Mouse (Mus musculus): ENCODE results near the gene Itk. TPM values are rescaled to one million over a fixed set of nuclear protein-coding genes. Genes with fewer than 3 reads are reported as not detected.

The Itk gene
- polyA plus RNA-seq, 1 experiment from 2014 or later: 0.05 TPM

- H3K27ac ChIP-seq (replicated peaks): no peak overlapping the region
- H3K9me3 ChIP-seq: no peaks in the 10 kb centered on the region
- H3K4me1 ChIP-seq: peaks cover 6% of the 10 kb centered on the region
- no peaks in the 10 kb centered on the region for H3K36me3 ChIP-seq (replicated peaks)
- H3K27me3 ChIP-seq (replicated peaks; ENCODE audit: low read depth, poor library complexity, severe bottlenecking): peaks cover 16% of the 10 kb centered on the region; the same call in 1 of the 2 replicates
- 88% methylated on average over 16 of the region's 16 CpGs for WGBS
- no peak overlapping the region for H3K4me3 ChIP-seq
- no peak for DNase-seq (ENCODE audit: low spot score)
Measured at GRCm38 (mm10) chr11:46404986-46405385, 15.7 kb upstream of the Itk start.

GRCm38 (mm10) chr11:46401555-46401954 is 12.2 kb upstream of the Itk start:
- Histone ChIP-seq H3K4me3 (no peak overlapping the region), H3K27ac (replicated peaks) (no peak overlapping the region), H3K4me1 (peaks cover 7% of the 10 kb centered on the region), H3K9me3 (no peaks in the 10 kb centered on the region), H3K36me3 (replicated peaks) (no peaks in the 10 kb centered on the region), H3K27me3 (replicated peaks; ENCODE audit: low read depth, poor library complexity, severe bottlenecking) (peaks cover 8% of the 10 kb centered on the region; the same call in 1 of the 2 replicates)
- DNase-seq (ENCODE audit: low spot score): no peak
- WGBS: 87% methylated on average over 12 of the region's 12 CpGs

- Histone ChIP-seq H3K27me3 (replicated peaks; ENCODE audit: low read depth, poor library complexity, severe bottlenecking) (no peaks in the 10 kb centered on the region), H3K27ac (replicated peaks) (no peak overlapping the region), H3K4me3 (no peak overlapping the region), H3K9me3 (no peaks in the 10 kb centered on the region), H3K36me3 (replicated peaks) (no peaks in the 10 kb centered on the region), H3K4me1 (peaks cover 5% of the 10 kb centered on the region)
- WGBS: 72% methylated on average over 5 of the region's 5 CpGs
- DNase-seq (ENCODE audit: low spot score): no peak
Measured at GRCm38 (mm10) chr11:46398933-46399383, 9.6 kb upstream of the Itk start.

GRCm38 (mm10) chr11:46398473-46398872 is 9.2 kb upstream of the Itk start:
- no peaks in the 10 kb centered on the region for H3K27me3 ChIP-seq (replicated peaks; ENCODE audit: low read depth, poor library complexity, severe bottlenecking)
- DNase-seq (ENCODE audit: low spot score): no peak

GRCm38 (mm10) chr11:46397900-46398299 is 8.6 kb upstream of the Itk start:
- no peak overlapping the region for H3K4me3 ChIP-seq
- WGBS: 47% methylated on average over 2 of the region's 2 CpGs

More at GRCm38 (mm10) chr11:46398473-46398872, 9.2 kb upstream of the Itk start:
- Histone ChIP-seq H3K9me3 (no peaks in the 10 kb centered on the region), H3K27ac (replicated peaks) (no peak overlapping the region), H3K4me1 (peaks cover 5% of the 10 kb centered on the region), H3K36me3 (replicated peaks) (no peaks in the 10 kb centered on the region), H3K4me3 (no peak overlapping the region)
- 88% methylated on average over 4 of the region's 4 CpGs for WGBS

GRCm38 (mm10) chr11:46396860-46397179 is 7.5 kb upstream of the Itk start:
- WGBS: 89% methylated on average over 4 of the region's 4 CpGs
- H3K27ac ChIP-seq (replicated peaks): no peak overlapping the region
- DNase-seq (ENCODE audit: low spot score): no peak
- H3K4me3 ChIP-seq: no peak overlapping the region
- no peaks in the 10 kb centered on the region for H3K9me3 ChIP-seq
- peaks cover 5% of the 10 kb centered on the region for H3K4me1 ChIP-seq
- no peaks in the 10 kb centered on the region for H3K27me3 ChIP-seq (replicated peaks; ENCODE audit: low read depth, poor library complexity, severe bottlenecking)
- no peaks in the 10 kb centered on the region for H3K36me3 ChIP-seq (replicated peaks)

More at GRCm38 (mm10) chr11:46397900-46398299, 8.6 kb upstream of the Itk start:
- H3K4me1 ChIP-seq: peaks cover 5% of the 10 kb centered on the region
- no peak for DNase-seq (ENCODE audit: low spot score)
- H3K27me3 ChIP-seq (replicated peaks; ENCODE audit: low read depth, poor library complexity, severe bottlenecking): no peaks in the 10 kb centered on the region
- no peaks in the 10 kb centered on the region for H3K36me3 ChIP-seq (replicated peaks)
- no peaks in the 10 kb centered on the region for H3K9me3 ChIP-seq
- no peak overlapping the region for H3K27ac ChIP-seq (replicated peaks)

- 75% methylated on average over 13 of the region's 13 CpGs for WGBS
- no peaks in the 10 kb centered on the region for H3K36me3 ChIP-seq (replicated peaks)
Measured at GRCm38 (mm10) chr11:46396167-46396859, 7.0 kb upstream of the Itk start, which contains the start of gene Fam71b. Gene Fam71b (plus strand): TSS chr11:46396559.

GRCm38 (mm10) chr11:46395698-46396097 is 6.4 kb upstream of the Itk start:
- H3K4me3 ChIP-seq: no peak overlapping the region
- no peaks in the 10 kb centered on the region for H3K9me3 ChIP-seq
- WGBS: 95% methylated on average over 2 of the region's 2 CpGs
- no peaks in the 10 kb centered on the region for H3K27me3 ChIP-seq (replicated peaks; ENCODE audit: low read depth, poor library complexity, severe bottlenecking)
- DNase-seq (ENCODE audit: low spot score): no peak
- no peak overlapping the region for H3K27ac ChIP-seq (replicated peaks)
- H3K36me3 ChIP-seq (replicated peaks): no peaks in the 10 kb centered on the region
- H3K4me1 ChIP-seq: peaks cover 6% of the 10 kb centered on the region

More at GRCm38 (mm10) chr11:46396167-46396859, 7.0 kb upstream of the Itk start, which contains the start of gene Fam71b:
- no peaks in the 10 kb centered on the region for H3K27me3 ChIP-seq (replicated peaks; ENCODE audit: low read depth, poor library complexity, severe bottlenecking)
- DNase-seq (ENCODE audit: low spot score): no peak
- no peak within 1 kb of the TSS for H3K4me3 ChIP-seq
- H3K4me1 ChIP-seq: peaks cover 5% of the 10 kb centered on the region
- H3K9me3 ChIP-seq: no peaks in the 10 kb centered on the region
- H3K27ac ChIP-seq (replicated peaks): no peak within 1 kb of the TSS

- no peaks in the 10 kb centered on the region for H3K27me3 ChIP-seq (replicated peaks; ENCODE audit: low read depth, poor library complexity, severe bottlenecking)
- no peak for DNase-seq (ENCODE audit: low spot score)
- no peaks in the 10 kb centered on the region for H3K9me3 ChIP-seq
- WGBS: 90% methylated on average over 2 of the region's 2 CpGs
- H3K4me3 ChIP-seq: no peak overlapping the region
- peaks cover 9% of the 10 kb centered on the region for H3K4me1 ChIP-seq
- no peak overlapping the region for H3K27ac ChIP-seq (replicated peaks)
- H3K36me3 ChIP-seq (replicated peaks): no peaks in the 10 kb centered on the region
Measured at GRCm38 (mm10) chr11:46395088-46395487, 5.8 kb upstream of the Itk start.

- DNase-seq (ENCODE audit: low spot score): no peak
- no peaks in the 10 kb centered on the region for H3K27me3 ChIP-seq (replicated peaks; ENCODE audit: low read depth, poor library complexity, severe bottlenecking)
- no peaks in the 10 kb centered on the region for H3K9me3 ChIP-seq
- peaks cover 6% of the 10 kb centered on the region; the same call in 1 of the 2 replicates for H3K4me1 ChIP-seq
- H3K27ac ChIP-seq (replicated peaks): no peak overlapping the region
- H3K4me3 ChIP-seq: no peak overlapping the region
- 89% methylated on average over 4 of the region's 4 CpGs for WGBS
- H3K36me3 ChIP-seq (replicated peaks): no peaks in the 10 kb centered on the region
Measured at GRCm38 (mm10) chr11:46393413-46393812, 4.1 kb upstream of the Itk start.

GRCm38 (mm10) chr11:46392890-46393289 is 3.6 kb upstream of the Itk start:
- no peaks in the 10 kb centered on the region for H3K27me3 ChIP-seq (replicated peaks; ENCODE audit: low read depth, poor library complexity, severe bottlenecking)
- H3K36me3 ChIP-seq (replicated peaks): no peaks in the 10 kb centered on the region
- H3K4me1 ChIP-seq: peaks cover 7% of the 10 kb centered on the region; the same call in 1 of the 2 replicates
- 85% methylated on average over 7 of the region's 7 CpGs for WGBS
- no peaks in the 10 kb centered on the region for H3K9me3 ChIP-seq
- no peak for DNase-seq (ENCODE audit: low spot score)
- H3K4me3 ChIP-seq: no peak overlapping the region
- H3K27ac ChIP-seq (replicated peaks): no peak overlapping the region

GRCm38 (mm10) chr11:46390621-46391020 is 1.3 kb upstream of the Itk start:
- no peaks in the 10 kb centered on the region for H3K9me3 ChIP-seq
- DNase-seq (ENCODE audit: low spot score): no peak
- H3K4me3 ChIP-seq: no peak overlapping the region
- peaks cover 7% of the 10 kb centered on the region; the same call in 1 of the 2 replicates for H3K4me1 ChIP-seq
- H3K27me3 ChIP-seq (replicated peaks; ENCODE audit: low read depth, poor library complexity, severe bottlenecking): no peaks in the 10 kb centered on the region
- H3K36me3 ChIP-seq (replicated peaks): no peaks in the 10 kb centered on the region
- WGBS: 54% methylated on average over 3 of the region's 3 CpGs
- no peak overlapping the region for H3K27ac ChIP-seq (replicated peaks)

GRCm38 (mm10) chr11:46388438-46388837 is 877 bp downstream of the Itk start:
- no peaks in the 10 kb centered on the region for H3K9me3 ChIP-seq
- no peak for DNase-seq (ENCODE audit: low spot score)
- no peak overlapping the region for H3K27ac ChIP-seq (replicated peaks)
- H3K4me1 ChIP-seq: peaks cover 11% of the 10 kb centered on the region; the same call in 1 of the 2 replicates
- H3K27me3 ChIP-seq (replicated peaks; ENCODE audit: low read depth, poor library complexity, severe bottlenecking): no peaks in the 10 kb centered on the region
- H3K36me3 ChIP-seq (replicated peaks): no peaks in the 10 kb centered on the region
- WGBS: 70% methylated on average over 6 of the region's 6 CpGs
- H3K4me3 ChIP-seq: no peak overlapping the region
